Mouse (Mus musculus) ovary, adult 18-20 months (tissue): ENCODE measurements around the gene Sync.

Experiments used
- DNase-seq: peaks from one replicate; pipeline ENCODE4 v3.0.0; 2022; ENCODE audit warnings: low spot score, mixed read lengths

Gene Sync

DNA sequence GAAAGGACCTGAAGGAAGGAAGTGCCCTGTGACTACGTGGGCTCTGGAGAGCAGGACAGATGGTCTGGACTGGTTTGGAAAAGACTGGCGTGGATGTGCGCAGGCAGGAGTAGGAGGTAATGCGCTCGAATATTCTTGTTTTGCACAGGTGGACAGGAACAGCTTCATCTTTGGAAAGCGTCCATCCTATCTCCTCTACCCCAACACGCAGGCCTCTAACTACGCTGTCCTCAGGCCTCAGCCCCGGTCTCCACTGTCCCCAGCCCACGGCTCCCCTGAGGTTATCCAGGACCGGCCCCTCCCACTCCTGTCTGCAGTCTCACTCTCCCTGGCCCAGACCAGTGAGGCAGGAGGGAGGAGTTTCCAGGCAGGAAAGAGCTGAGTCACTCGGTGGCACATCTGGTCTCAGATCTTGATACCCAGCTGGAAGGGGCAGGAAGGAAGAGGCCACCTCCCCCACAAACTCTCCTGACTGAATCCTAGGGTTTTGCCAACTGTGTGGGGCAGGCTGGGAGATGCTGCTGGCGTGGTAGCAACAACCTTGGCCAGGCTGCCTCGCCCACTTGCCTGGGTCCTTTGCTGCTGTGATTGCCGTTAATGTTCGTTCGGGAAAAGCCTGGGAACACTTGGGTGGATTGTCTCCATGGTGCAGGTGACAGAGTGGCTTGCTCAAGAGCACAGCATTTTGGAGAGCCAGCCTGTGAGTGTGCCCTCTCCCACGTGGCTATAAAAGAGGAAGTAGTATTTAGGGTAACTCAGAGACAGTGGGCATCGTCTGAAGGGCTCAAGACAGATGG is 24.0 kb upstream of the Sync start:
- DNase-seq, result peak; percentile 72

- DNase-seq, result no peak
These were observed 21.2 kb upstream of the Sync start for GRCm38 (mm10) chr4:129266191-129266590.

DNA sequence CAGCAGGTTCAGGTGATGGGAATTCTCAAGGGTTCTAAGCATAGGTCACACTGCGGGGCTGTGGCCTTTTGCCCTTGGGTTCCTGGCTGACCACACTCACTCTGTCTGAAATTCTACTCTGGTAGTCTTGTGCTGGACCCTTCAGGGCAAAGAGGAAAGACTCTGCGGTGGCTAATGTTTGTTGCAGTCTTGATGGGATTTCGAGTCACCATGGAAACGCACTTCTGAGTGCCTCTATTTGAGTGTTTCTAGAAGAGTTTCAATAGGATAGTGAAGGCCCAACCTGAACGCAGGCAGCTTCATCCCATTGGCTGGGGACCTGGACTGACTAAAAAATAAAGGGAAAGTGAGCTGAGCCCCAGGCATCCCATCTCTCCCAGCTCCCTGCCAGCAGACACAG is 20.6 kb upstream of the Sync start:
- no peak for DNase-seq

GRCm38 (mm10) chr4:129268698-129269097 is 18.7 kb upstream of the Sync start:
- DNase-seq, result no peak

- DNase-seq, result peak; percentile 50
These were observed 15.2 kb upstream of the Sync start for GRCm38 (mm10) chr4:129271991-129272755.

GRCm38 (mm10) chr4:129272756-129273046 is 14.7 kb upstream of the Sync start:
- DNase-seq, result peak; percentile 43

DNA sequence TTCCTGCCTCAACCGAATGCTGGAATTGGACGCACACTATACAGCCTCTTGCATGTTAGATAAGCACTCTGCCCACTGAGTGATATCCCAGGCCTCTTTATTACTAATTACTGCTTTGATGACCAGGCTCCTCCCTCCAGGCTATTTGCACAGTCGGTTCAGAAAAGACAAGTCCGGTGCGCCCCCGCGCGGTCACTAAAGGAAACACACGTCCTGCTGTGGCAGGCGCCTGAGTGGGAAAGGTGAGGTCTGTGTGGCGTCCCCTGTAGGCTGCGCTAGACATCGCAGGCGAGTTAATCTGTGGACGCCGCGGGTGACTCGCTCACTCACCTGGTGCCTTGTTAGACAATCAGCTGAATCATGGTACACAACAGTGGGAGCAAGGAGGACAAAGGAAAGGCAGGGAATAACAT is 11.0 kb upstream of the Sync start:
- DNase-seq, result peak; percentile 85

DNA sequence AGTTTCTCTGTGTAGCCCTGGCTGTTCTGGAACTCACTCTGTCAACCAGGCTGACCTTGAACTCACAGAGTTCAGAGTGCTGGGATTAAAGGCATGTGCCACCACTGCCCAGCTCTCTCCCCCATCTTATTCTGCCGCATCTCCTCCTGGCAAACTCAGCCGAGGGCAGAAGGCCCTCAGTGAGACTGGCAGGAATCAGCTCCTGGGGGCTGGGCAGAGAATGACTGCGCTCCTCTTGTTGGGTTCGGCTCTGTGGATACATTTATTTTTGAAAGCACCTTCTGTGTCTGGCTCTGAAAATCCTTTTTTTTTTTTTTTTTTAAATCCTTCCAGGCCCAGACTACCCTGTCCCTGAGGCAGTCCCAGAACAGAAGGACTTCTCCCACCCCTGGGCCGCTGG is 4.6 kb upstream of the Sync start:
- DNase-seq, result no peak

- DNase-seq, result no peak
These were observed 4.2 kb upstream of the Sync start for GRCm38 (mm10) chr4:129283226-129283625.

DNA sequence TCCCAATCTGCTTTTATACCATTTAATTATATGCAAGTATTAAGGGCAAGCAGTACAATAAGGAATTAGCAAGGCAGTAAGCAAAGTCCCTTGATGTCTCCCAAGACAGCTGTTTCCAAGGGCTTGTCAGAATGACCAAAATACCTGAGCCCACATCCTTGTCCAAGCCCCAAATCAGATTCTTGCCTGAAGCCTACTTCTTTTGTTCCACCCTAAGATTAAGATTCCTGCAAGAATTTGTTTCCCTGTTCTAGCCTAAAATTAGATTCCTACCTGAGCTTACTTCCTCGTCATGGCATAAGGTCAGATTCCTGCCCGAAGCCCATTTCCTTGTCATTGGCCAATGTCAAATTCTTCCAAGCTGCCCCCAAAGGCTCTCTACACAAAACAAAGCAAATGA is 2.7 kb upstream of the Sync start:
- no peak for DNase-seq

DNA sequence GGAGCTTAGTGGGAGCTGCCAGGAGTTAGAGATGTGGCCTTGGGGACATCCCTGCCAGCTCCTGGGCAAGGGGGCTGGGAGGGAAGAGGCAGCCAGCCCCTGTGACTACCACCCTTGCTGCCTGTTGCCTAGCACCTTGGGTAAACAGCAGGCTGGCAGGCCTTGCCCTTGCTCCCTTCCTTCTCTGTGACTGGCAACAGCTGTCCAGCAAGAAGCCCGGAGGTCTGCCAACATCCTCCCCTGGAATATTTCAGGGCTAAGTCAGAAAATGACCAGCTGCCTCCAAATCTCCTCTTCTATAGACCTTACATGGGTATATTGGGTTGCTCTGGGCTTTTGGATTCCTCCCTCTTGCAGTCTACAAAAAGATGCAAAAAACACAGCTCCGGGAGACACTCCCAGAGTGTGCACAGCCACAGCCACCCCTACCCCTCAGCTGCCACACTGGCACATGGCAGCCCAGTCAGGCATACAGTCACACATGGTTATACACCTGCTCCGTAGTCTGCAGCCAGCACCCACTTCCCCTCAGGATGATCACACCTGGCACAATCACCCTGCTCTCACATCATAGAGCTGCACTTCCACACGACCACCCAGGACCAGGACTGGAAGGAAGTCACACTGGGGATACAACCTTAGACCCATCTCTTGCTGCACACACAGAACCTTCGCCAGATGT is 1.3 kb upstream of the Sync start:
- DNase-seq, result no peak

DNA sequence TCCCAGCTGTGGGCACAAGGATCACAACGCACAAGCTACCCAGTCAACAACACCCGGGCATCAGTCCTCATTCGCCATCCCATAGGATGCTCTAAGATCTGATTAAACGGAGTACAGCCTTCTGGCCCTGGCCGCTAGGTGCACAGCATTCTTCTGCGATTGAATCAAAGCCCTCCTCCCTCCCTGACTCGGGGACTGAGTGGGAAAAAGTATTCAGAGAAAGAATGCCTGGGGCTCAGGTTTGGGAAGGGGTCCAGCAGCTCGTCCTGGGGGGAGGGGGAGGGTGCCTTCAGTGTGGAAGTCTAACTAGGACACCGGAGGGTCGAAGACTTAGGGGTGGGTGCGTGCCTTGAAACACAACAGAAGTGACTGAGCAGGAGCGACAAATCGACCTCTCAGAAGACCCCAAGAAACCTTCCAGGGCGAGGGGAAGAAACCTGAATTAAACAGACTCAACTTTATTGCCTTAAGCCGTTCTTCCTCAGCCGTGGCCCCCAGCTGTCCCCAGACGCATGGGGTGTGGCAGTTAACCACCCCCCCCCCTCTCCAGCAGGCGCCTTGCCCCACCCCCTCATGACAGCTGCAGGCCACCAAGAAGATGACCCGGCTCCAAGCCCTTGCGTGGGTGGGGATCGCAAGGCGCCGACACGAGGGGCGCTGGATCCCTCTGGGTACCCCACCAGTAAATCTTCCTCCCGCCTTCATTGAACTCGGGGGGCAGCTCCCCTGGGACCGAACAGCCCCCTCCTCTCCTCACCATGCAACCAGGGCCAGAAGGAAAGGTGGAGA is 540 bp upstream of the Sync start:
- no peak for DNase-seq

DNA sequence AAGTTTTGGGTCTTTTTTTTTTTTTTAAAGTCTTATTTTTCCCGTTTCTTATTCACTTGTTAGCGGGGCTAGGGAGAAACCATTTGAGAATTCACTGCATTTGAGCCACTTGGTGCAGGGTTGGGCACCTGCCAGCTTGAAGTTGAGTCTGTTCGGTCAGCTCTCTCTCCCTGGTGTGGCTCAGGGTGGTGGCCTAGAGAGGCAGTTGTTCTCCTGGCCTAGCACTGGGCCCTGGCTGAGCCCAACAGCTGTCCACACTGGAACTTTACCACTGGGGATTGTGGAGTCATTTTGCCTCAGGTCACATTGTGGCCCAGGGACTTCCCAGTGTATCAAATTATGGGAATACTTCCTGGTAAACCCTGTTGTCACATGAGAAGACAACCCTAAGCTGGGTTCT is 650 bp downstream of the Sync start:
- no peak for DNase-seq

- no peak for DNase-seq
These were observed 2.3 kb downstream of the Sync start for GRCm38 (mm10) chr4:129289671-129290070.

GRCm38 (mm10) chr4:129292831-129293230 is 5.4 kb downstream of the Sync start:
- DNase-seq, result no peak

- DNase-seq, result no peak
These were observed 6.3 kb downstream of the Sync start for GRCm38 (mm10) chr4:129293702-129294101.

GRCm38 (mm10) chr4:129295188-129295587 is 7.8 kb downstream of the Sync start:
- DNase-seq, result no peak

DNA sequence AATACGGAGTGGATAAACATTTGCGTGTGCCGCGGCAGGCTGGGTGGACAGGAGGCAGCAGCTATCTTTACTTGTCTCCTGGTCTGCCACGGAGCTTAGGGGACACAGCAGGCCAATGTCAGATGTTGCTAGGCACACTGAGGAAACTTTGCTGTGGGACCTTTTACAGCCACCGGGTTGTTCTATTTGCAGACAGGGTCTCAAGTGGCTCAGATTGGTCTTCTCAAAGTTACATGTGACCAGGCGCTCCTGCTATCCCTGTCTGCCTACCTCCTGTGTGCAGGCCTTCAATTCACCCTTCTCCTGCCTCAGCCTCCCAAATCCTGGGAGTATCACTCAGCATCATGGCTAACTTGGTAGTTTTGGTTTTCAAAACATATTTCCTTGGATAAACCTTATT is 8.6 kb downstream of the Sync start:
- no peak for DNase-seq

DNA sequence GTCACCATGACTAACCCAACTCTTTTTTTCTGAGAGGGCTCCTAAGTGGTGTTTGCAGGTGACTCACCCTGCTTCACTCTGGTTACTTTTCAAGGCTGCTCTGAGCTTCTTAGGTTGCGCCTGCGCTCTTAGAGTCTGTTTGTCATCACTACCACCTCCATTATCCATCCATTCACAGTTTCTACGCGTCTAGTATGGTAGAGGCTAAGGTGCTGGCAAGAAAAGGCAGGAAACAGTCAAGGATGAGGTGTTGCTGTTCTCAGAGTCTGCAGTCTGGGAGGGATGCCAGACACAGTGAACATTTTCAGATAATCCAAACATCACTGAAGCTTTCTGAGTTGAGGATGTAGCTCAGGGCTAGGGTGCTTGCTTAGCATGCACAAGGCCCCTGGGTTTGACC is 10.3 kb downstream of the Sync start:
- DNase-seq, result no peak

- DNase-seq, result no peak
These were observed 11.7 kb downstream of the Sync start for GRCm38 (mm10) chr4:129299121-129299520.

GRCm38 (mm10) chr4:129303401-129303800 is 16.0 kb downstream of the Sync start:
- no peak for DNase-seq

DNA sequence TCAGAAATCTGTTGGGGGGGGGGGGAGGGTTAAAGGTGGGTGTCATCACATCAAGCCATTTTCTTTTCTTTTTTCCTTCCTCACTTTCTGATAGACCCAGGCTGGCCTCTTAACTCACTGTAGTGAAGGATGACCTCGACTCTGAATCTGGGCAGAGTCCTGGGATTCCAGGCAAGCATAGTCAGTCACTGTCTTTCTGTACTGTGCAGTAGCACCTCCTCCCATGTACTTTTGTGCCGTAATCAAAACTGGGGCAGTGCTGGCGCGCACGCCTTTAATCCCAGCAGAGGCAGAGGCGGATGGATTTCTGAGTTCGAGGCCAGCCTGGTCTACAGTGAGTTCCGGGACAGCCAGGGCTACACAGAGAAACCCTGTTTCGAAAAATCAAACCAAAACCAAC is 16.4 kb downstream of the Sync start:
- DNase-seq, result no peak
